Mouse (Mus musculus) forebrain, embryonic 14.5 days (tissue): ENCODE data around the gene Cga. TPM values are rescaled to one million over a fixed set of nuclear protein-coding genes. Genes with fewer than 3 reads are reported as not detected.
"Not testable (repeated sequence)": the region's sequence is repeated elsewhere in the genome, so short reads cannot be mapped to it uniquely, and the experiment has no call there.

Experiments
- ATAC-seq: fragments of 200-750 bp; cut with Nextera tagmentation; 2 replicates; pipeline ENCODE4 v1.8.0; 2017; ENCODE audit warnings: mild to moderate bottlenecking, moderate library complexity
- DNase-seq: peaks from one replicate; pipeline ENCODE4 v3.0.0-alpha.2; 2015; ENCODE audit warnings: low spot score
- H3K27ac ChIP-seq: fragments of 300-500 bp; sonication (generic); 2 replicates; pipeline ENCODE4 v1.5.1; 2014; ENCODE audit warnings: low read depth, mild to moderate bottlenecking, control low read depth, low read length, moderate library complexity
- H3K27me3 ChIP-seq: fragments of 300-500 bp; sonication (generic); replicated peaks from 2 replicates; pipeline ENCODE4 v1.6.1; 2014; ENCODE audit warnings: low read length, control low read depth, mixed read lengths; ENCODE audit not compliant: control insufficient read depth, insufficient read depth
- H3K36me3 ChIP-seq: fragments of 300-500 bp; sonication (generic); 2 replicates; pipeline ENCODE4 v1.6.1; 2014; ENCODE audit warnings: low read length, control low read depth; ENCODE audit not compliant: control insufficient read depth, insufficient read depth
- H3K4me1 ChIP-seq: fragments of 300-500 bp; sonication (generic); 2 replicates; pipeline ENCODE4 v1.6.1; 2014; ENCODE audit warnings: antibody characterized with exemption, low read length, control low read depth; ENCODE audit not compliant: control insufficient read depth, insufficient read depth
- H3K4me2 ChIP-seq: fragments of 300-500 bp; sonication (generic); 2 replicates; pipeline ENCODE4 v1.6.1; 2014; ENCODE audit warnings: mild to moderate bottlenecking, control low read depth, low read length
- H3K4me3 ChIP-seq: fragments of 300-500 bp; sonication (generic); 2 replicates; pipeline ENCODE4 v1.5.1; 2014; ENCODE audit warnings: low read depth, low read length, control low read depth
- H3K9ac ChIP-seq: fragments of 300-500 bp; sonication (generic); 2 replicates; pipeline ENCODE4 v1.6.1; 2014; ENCODE audit warnings: mild to moderate bottlenecking, low read length, control low read depth, moderate library complexity
- H3K9me3 ChIP-seq: fragments of 300-500 bp; sonication (generic); replicated peaks from 2 replicates; pipeline ENCODE4 v1.6.1; 2016; ENCODE audit warnings: low read length, control low read depth, mixed read lengths; ENCODE audit not compliant: control insufficient read depth
- WGBS: fragments of 180-500 bp; shearing (Covaris S2); extraction: QIAGEN DNeasy Blood & Tissue Kit; methylation state at CpG from one replicate; pipeline ENCODE4 v1.1.7; 2014; 5-methylcytosine and 5-hydroxymethylcytosine counted together
- polyA plus RNA-seq: library from polyadenylated mRNA; unstranded; fragments of >200 nt; fragmentation: Nextera tagmentation; extraction: Ambion mirVana; gene quantifications from 2 replicates; pipeline ENCODE4 v1.2.1, GENCODE M21; 2014

The Cga gene
- polyA plus RNA-seq, 1 experiment from 2014 or later = 0.36 TPM

- H3K27me3 ChIP-seq = no peaks in the 10 kb centered on the region
- no peaks in the 10 kb centered on the region for H3K36me3 ChIP-seq
- DNase-seq (no peak), ATAC-seq (no peak)
- no peak overlapping the region for H3K4me3 ChIP-seq
- H3K9me3 ChIP-seq = 0 out of 2 replicates have a peak, but pooled peaks cover 2% of the 10 kb centered on the region
- WGBS = 80% methylated on average over 4 of the region's 4 CpGs
- H3K4me2 ChIP-seq = no peak overlapping the region
- H3K9ac ChIP-seq = no peak overlapping the region
- H3K4me1 ChIP-seq = no peaks in the 10 kb centered on the region
- H3K27ac ChIP-seq = no peak overlapping the region
These were observed 7.6 kb downstream of the Cga start for GRCm38 (mm10) chr4:34901166-34901565.

GRCm38 (mm10) chr4:34901582-34901981, 8.0 kb downstream of the Cga start:
- not testable (repeated sequence) for H3K36me3 ChIP-seq, H3K9me3 ChIP-seq, H3K4me2 ChIP-seq, H3K9ac ChIP-seq, H3K27ac ChIP-seq, H3K4me3 ChIP-seq, DNase-seq, ATAC-seq, H3K27me3 ChIP-seq, H3K4me1 ChIP-seq
- WGBS = 91% methylated on average over 3 of the region's 3 CpGs

GRCm38 (mm10) chr4:34905396-34905795, 11.8 kb downstream of the Cga start:
- no peak overlapping the region for H3K4me3 ChIP-seq
- H3K9me3 ChIP-seq = 0 out of 2 replicates have a peak, but pooled peaks cover 2% of the 10 kb centered on the region
- no peaks in the 10 kb centered on the region for H3K36me3 ChIP-seq
- H3K9ac ChIP-seq = no peak overlapping the region
- ATAC-seq (no peak), DNase-seq (no peak)
- no peak overlapping the region for H3K27ac ChIP-seq
- no peak overlapping the region for H3K4me2 ChIP-seq
- 58% methylated on average over 5 of the region's 5 CpGs for WGBS
- no peaks in the 10 kb centered on the region for H3K4me1 ChIP-seq
- H3K27me3 ChIP-seq = no peaks in the 10 kb centered on the region

GRCm38 (mm10) chr4:34906151-34906550, 12.6 kb downstream of the Cga start:
- DNase-seq (no peak), ATAC-seq (no peak)
- Histone ChIP-seq H3K27ac (no peak overlapping the region), H3K9me3 (0 out of 2 replicates have a peak, but pooled peaks cover 2% of the 10 kb centered on the region), H3K4me2 (no peak overlapping the region), H3K36me3 (no peaks in the 10 kb centered on the region), H3K27me3 (no peaks in the 10 kb centered on the region), H3K4me1 (no peaks in the 10 kb centered on the region), H3K4me3 (no peak overlapping the region), H3K9ac (no peak overlapping the region)
- WGBS = 82% methylated on average over 4 of the region's 4 CpGs

DNA sequence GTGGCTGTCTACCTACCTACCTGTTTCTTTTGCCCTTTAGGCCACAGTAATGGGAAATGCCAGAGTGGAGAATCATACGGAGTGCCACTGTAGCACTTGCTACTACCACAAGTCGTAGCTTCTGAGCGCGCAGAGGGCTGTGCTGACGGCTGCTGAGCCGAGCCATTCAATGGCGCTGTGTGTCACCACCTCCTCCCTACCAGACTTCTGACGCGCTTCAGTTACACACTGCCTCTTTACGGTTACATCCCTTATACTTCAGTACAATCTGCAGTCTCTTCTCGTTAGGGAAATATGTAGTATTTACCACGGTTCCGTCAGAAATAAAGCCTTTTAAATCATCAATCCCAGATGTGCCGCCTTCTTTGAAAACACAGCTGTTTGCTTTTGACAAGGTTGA, 13.4 kb downstream of the Cga start:
- no peak overlapping the region for H3K4me2 ChIP-seq
- H3K9me3 ChIP-seq = 0 out of 2 replicates have a peak, but pooled peaks cover 2% of the 10 kb centered on the region
- no peaks in the 10 kb centered on the region for H3K4me1 ChIP-seq
- no peak overlapping the region for H3K27ac ChIP-seq
- 34% methylated on average over 14 of the region's 14 CpGs for WGBS
- H3K9ac ChIP-seq = no peak overlapping the region
- no peaks in the 10 kb centered on the region for H3K27me3 ChIP-seq
- DNase-seq = no peak
- no peak overlapping the region for H3K4me3 ChIP-seq
- H3K36me3 ChIP-seq = no peaks in the 10 kb centered on the region
- no peak for ATAC-seq

DNA sequence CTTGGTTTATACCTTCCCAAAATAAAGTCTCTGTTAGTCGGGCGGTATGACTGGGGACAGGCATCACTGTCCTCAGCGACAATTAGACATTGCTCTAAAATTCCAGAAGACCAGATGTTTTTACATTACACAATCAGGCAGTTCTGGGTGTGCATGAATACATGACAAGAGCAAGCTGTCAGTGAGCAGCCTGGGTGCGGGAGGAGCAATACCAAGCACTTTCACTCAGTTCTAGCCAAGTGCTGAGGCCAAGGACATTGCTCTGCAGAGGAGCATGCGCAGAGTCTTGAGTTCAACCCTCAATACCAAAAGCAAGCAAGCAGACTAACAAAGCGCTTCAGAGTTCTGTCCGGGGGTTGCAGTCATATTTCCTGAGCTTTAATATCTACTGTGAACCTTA, 14.5 kb downstream of the Cga start:
- DNase-seq (no peak), ATAC-seq (no peak)
- no peak overlapping the region for H3K4me2 ChIP-seq
- H3K4me1 ChIP-seq = no peaks in the 10 kb centered on the region
- no peaks in the 10 kb centered on the region for H3K36me3 ChIP-seq
- H3K9me3 ChIP-seq = 0 out of 2 replicates have a peak, but pooled peaks cover 2% of the 10 kb centered on the region
- H3K27me3 ChIP-seq = no peaks in the 10 kb centered on the region
- no peak overlapping the region for H3K9ac ChIP-seq
- WGBS = 95% methylated on average over 7 of the region's 7 CpGs
- H3K27ac ChIP-seq = no peak overlapping the region
- H3K4me3 ChIP-seq = no peak overlapping the region

GRCm38 (mm10) chr4:34911401-34911800, 17.8 kb downstream of the Cga start:
- no peaks in the 10 kb centered on the region for H3K27me3 ChIP-seq
- H3K27ac ChIP-seq = no peak overlapping the region
- 69% methylated on average over 3 of the region's 3 CpGs for WGBS
- DNase-seq (no peak), ATAC-seq (no peak)
- no peak overlapping the region for H3K4me2 ChIP-seq
- no peaks in the 10 kb centered on the region for H3K4me1 ChIP-seq
- no peaks in the 10 kb centered on the region for H3K9me3 ChIP-seq
- no peak overlapping the region for H3K4me3 ChIP-seq
- no peak overlapping the region for H3K9ac ChIP-seq
- no peaks in the 10 kb centered on the region for H3K36me3 ChIP-seq

DNA sequence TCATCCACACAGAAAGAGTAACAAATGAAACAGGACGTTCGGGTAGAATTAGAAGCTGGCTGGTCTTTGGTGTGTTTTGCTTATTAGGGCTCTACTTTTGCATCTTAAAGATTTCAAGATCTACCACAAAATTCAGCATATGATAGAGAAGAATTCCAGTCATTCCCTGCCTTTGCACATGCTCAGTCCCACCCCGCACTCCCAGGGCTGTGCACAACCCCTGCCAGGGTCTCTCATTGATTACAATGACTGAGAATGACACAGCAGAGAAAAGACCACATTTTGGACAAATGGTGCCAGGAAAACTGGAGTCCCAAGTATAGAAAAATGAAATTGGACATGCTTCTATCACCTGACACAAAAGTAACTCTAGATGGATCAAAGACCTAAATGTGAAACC, 18.6 kb downstream of the Cga start:
- WGBS = 88% methylated on average over 3 of the region's 3 CpGs
- Histone ChIP-seq H3K4me1 (no peaks in the 10 kb centered on the region), H3K36me3 (no peaks in the 10 kb centered on the region), H3K9ac (no peak overlapping the region), H3K4me3 (no peak overlapping the region), H3K27me3 (no peaks in the 10 kb centered on the region), H3K9me3 (no peaks in the 10 kb centered on the region), H3K27ac (no peak overlapping the region), H3K4me2 (no peak overlapping the region)
- no peak for ATAC-seq
- DNase-seq = no peak

GRCm38 (mm10) chr4:34917400-34917799, 23.8 kb downstream of the Cga start:
- 20% methylated on average over 7 of the region's 7 CpGs for WGBS
- no peak overlapping the region for H3K27ac ChIP-seq
- no peaks in the 10 kb centered on the region for H3K27me3 ChIP-seq
- no peaks in the 10 kb centered on the region for H3K36me3 ChIP-seq
- no peak overlapping the region for H3K4me3 ChIP-seq
- H3K9ac ChIP-seq = no peak overlapping the region
- no peaks in the 10 kb centered on the region for H3K9me3 ChIP-seq
- H3K4me1 ChIP-seq = no peaks in the 10 kb centered on the region
- DNase-seq (peak; percentile 69), ATAC-seq (peak; percentile 84)
- no peak overlapping the region for H3K4me2 ChIP-seq
